Mouse (Mus musculus) intestine, embryonic 16.5 days (tissue): Measurements from ENCODE around the gene Mtfr2. TPM values are rescaled to one million over a fixed set of nuclear protein-coding genes. Genes with fewer than 3 reads are reported as not detected.

ENCODE experiments used
- ATAC-seq: fragments of 200-750 bp; cut with Nextera tagmentation; 2 replicates; pipeline ENCODE4 v1.8.0; 2017; ENCODE audit warnings: moderate TSS enrichment, moderate library complexity
- H3K27ac ChIP-seq: fragments of 300-500 bp; sonication (generic); 2 replicates; pipeline ENCODE4 v1.5.1; 2014; ENCODE audit warnings: mild to moderate bottlenecking, low read length
- H3K27me3 ChIP-seq: fragments of 300-500 bp; sonication (generic); replicated peaks from 2 replicates; pipeline ENCODE4 v1.6.1; 2014; ENCODE audit warnings: low read length, control low read depth, mixed read lengths; ENCODE audit not compliant: control insufficient read depth, insufficient read depth
- H3K36me3 ChIP-seq: fragments of 300-500 bp; sonication (generic); 2 replicates; pipeline ENCODE4 v1.6.1; 2014; ENCODE audit warnings: low read length, control low read depth; ENCODE audit not compliant: control insufficient read depth, insufficient read depth
- H3K4me1 ChIP-seq: fragments of 300-500 bp; sonication (generic); 2 replicates; pipeline ENCODE4 v1.6.1; 2014; ENCODE audit warnings: low read length, control low read depth, mixed read lengths; ENCODE audit not compliant: control insufficient read depth, insufficient read depth
- H3K4me2 ChIP-seq: fragments of 300-500 bp; sonication (generic); 2 replicates; pipeline ENCODE4 v1.6.1; 2014; ENCODE audit warnings: low read depth, low read length, control low read depth
- H3K4me3 ChIP-seq: fragments of 300-500 bp; sonication (generic); 2 replicates; pipeline ENCODE4 v1.5.1; 2014; ENCODE audit warnings: mild to moderate bottlenecking, low read length
- H3K9ac ChIP-seq: fragments of 300-500 bp; sonication (generic); 2 replicates; pipeline ENCODE4 v1.6.1; 2014; ENCODE audit warnings: low read depth, low read length
- H3K9me3 ChIP-seq: fragments of 300-500 bp; sonication (generic); 2 replicates; pipeline ENCODE4 v1.6.1; 2016; ENCODE audit warnings: low read length, control low read depth; ENCODE audit not compliant: control insufficient read depth
- WGBS: fragments of 180-500 bp; shearing (Covaris S2); extraction: QIAGEN DNeasy Blood & Tissue Kit; methylation state at CpG from one replicate; pipeline ENCODE4 v1.1.7; 2014; 5-methylcytosine and 5-hydroxymethylcytosine counted together
- polyA plus RNA-seq: library from polyadenylated mRNA; unstranded; fragments of >200 nt; fragmentation: Nextera tagmentation; extraction: Ambion mirVana; gene quantifications from 2 replicates; pipeline ENCODE4 v1.2.1, GENCODE M21; 2015

The Mtfr2 gene
- 1.5 and 1.7 TPM in 2 replicates for polyA plus RNA-seq

DNA sequence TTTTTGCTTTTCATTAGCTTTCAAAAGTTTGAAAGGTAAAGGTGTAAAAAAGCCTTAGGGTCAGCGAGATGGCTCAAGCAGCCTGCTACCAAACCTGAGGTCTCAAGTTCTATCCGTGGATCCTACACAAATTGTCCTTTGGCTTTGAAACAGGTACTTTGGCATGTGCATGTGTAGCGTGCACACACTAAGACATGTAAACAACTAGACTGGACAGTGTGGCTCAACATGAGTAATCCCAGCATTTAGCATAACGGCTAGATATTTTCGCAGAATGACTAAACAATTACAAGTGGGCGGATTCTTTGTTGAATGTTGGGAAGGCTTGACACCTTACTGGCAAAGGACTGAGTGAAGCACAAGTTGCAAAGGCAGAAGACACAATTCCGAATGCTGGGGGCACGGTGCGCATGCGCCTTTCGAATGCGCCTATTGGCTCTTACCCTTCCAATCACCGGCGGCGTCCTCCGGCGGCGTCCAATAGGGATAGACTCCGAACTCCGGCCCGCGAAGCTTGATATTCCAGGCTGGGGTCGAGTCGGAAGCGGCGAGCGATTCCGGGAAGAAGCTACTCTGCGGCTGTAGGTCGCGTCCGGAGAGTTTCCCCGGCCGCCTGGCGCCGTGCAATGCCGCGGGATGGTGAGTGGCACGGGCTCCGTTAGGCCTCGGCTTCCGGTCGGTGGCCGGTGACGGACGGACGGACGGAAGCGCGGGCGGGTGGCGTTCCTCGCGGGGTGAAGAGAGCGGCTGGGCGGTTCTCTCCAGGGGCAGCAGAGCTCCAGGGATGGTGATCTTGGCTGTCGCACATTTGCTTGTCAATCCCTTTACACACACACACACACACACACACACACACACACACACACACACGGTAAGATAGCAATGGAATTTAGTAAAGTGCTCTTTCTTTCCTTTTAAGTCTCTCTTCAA, at the start of gene Mtfr2:
Gene Mtfr2 (plus strand): TSS at position 486 of the 930 bp plus-strand sequence.
- peaks cover 6% of the 10 kb centered on the region for H3K4me1 ChIP-seq
- no peaks in the 10 kb centered on the region for H3K27me3 ChIP-seq
- peak within 1 kb of the TSS; percentile 79 for H3K9ac ChIP-seq
- ATAC-seq = peak; percentile 97
- H3K4me3 ChIP-seq = peak within 1 kb of the TSS; percentile 80
- peak within 1 kb of the TSS; percentile 63 for H3K27ac ChIP-seq
- WGBS = 1% methylated on average over 58 of the region's 58 CpGs
- peaks cover 12% of the 10 kb centered on the region; the same call in 1 of the 2 replicates for H3K36me3 ChIP-seq
- peak within 1 kb of the TSS; percentile 73 for H3K4me2 ChIP-seq
- H3K9me3 ChIP-seq = no peaks in the 10 kb centered on the region

DNA sequence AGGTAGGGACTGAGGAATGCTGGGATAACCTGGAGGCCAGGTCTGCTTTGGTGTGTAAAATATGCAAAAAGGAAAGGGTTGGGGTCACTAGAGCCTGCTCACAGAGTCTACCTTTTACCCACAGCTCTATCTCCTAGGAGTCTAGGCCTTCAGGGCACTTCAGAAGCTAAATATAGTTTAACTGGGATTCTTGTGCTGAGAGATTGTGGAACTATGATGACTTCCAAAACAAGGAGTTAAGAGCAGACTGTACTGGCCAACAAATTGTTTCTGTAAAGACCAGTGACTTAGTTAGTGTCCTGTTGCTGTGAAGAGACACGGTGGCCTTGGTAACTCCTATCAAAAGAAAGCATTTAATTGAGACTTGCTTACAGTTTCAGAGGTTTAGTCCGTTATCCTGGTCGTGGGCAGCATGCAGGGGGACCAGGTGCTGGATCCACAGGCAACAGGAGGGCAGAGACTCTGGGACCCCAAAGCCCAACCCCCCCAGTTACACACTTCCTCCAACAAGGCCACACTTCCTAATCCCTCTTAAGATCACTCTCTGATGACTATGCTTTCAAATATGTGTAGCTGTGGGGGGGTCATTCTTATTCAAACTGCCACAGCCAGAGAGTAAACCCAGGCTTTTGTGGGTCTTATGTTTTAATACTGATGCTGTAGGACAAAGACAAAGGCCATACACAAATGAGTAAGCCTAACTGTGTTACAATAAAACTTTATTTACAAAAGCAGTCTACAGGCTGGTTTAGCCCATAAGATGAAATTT, 49.2 kb upstream of the Mtfr2 start:
- H3K4me1 ChIP-seq = no peaks in the 10 kb centered on the region
- H3K9ac ChIP-seq = no peak overlapping the region
- no peaks in the 10 kb centered on the region for H3K36me3 ChIP-seq
- WGBS = 58% methylated on average over 3 of the region's 3 CpGs
- H3K9me3 ChIP-seq = no peaks in the 10 kb centered on the region
- no peak for ATAC-seq
- no peaks in the 10 kb centered on the region for H3K27me3 ChIP-seq
- H3K4me2 ChIP-seq = no peak overlapping the region
- no peak overlapping the region for H3K4me3 ChIP-seq
- no peak overlapping the region for H3K27ac ChIP-seq

DNA sequence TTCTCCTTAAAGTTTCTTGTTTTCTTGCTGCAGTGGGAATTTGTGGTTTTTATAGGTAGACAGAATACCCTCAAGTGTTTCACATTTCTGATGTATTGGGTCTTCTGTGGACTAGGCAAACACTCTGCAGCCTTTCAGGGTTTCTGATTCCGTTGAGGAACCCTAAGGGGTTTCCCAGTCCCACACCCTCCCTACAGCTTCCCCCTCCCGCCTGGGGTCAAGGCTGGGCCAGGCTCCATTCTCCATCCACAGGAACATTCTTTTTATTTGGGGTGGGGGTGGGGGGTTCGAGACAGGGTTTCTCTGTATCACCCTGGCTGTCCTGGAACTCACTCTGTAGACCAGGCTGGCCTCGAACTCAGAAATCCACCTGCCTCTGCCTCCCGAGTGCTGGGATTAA, 48.5 kb upstream of the Mtfr2 start:
- H3K9ac ChIP-seq = no peak overlapping the region
- H3K36me3 ChIP-seq = no peaks in the 10 kb centered on the region
- no peaks in the 10 kb centered on the region for H3K9me3 ChIP-seq
- 74% methylated on average over 5 of the region's 5 CpGs for WGBS
- no peak for ATAC-seq
- H3K27ac ChIP-seq = no peak overlapping the region
- no peak overlapping the region for H3K4me2 ChIP-seq
- H3K4me3 ChIP-seq = no peak overlapping the region
- H3K27me3 ChIP-seq = no peaks in the 10 kb centered on the region
- H3K4me1 ChIP-seq = no peaks in the 10 kb centered on the region

DNA sequence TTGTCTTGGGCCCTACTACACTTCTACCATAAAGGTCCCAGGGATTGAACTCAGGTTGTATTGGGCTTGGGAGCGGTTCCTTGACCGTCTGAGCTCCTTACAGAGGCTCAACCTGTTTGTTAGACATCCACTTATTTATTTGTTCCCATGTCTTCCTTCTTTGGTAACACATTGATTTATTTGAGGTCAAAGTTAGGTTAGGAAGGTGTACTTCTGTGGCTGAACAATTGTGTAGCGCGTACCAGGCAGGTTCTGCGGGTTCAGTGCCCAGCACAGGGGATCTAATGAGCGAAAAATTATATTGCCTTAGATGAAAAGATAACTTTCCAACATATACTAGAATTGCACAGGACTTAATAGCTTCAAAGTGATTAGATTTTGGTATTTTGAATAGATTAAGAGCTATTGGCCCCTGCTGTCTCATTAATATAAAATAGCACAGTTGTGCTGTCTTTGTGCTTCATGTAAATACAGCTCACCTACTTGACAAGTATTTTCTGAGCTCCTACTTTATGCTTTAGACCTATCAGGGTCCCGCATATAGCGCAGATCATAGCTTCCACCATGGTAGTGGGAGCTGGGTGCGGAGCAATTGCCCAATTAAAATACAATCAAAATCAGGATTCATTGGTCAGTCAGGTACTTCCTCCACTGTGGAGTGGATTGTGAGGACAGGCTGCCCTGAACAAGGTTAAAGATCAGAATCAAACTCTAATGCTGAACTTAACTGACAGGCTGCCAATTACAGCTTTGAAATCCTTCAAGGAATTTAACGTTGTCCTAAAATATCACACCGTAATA, 36.4 kb upstream of the Mtfr2 start:
- 32% methylated on average over 11 of the region's 11 CpGs for WGBS
- ATAC-seq = no peak
- Histone ChIP-seq H3K9me3 (no peaks in the 10 kb centered on the region), H3K27ac (peak overlapping the region; percentile 100), H3K4me2 (peak overlapping the region; percentile 79), H3K4me3 (peak overlapping the region; percentile 88), H3K9ac (peak overlapping the region; percentile 91), H3K4me1 (peaks cover 6% of the 10 kb centered on the region), H3K27me3 (no peaks in the 10 kb centered on the region), H3K36me3 (0 out of 2 replicates have a peak, but pooled peaks cover 2% of the 10 kb centered on the region)

DNA sequence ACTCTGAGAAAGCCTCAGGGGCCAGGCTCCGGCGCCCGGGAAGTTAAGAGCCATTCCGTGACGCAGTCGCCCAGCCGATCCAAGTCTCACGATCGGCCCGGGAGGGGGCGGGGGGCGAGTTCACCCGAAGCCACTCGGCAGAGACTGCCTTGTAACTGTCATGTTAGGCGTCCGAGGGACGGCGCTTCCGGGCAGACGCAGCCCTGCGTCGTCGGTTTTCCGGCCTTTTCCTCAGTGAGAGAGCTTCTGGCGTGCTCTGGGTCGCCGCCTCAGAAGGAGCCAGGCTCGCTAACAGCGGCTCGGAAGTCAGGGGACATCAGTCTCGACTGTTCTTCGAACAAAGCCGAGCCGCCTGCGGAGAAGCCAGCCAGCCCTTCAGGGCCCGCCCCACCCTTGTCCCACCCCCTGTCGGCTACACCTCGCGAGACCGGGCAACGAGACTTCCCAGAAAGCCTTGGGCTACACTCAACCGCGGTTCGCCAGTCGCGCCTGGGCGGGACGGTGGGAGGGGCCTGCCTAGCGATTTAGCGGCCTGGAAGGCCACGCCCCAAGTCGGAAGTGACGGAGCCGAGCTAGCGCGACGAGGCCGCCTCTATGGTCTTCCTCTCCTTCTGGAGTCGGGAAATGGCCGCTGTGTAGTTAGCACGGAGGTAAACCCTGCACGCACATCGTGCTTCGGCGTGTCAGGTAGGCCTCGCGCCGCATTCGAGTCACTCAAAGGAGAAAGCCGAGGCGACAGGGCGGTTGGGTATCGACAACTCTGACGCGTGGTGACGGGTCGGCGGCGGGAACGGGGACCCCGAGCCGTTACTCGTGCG, 35.4 kb upstream of the Mtfr2 start, which contains the start of gene Bclaf1:
Gene Bclaf1 (plus strand): TSS at position 552 of the 818 bp plus-strand sequence.
- H3K9me3 ChIP-seq = no peaks in the 10 kb centered on the region
- H3K4me1 ChIP-seq = peaks cover 6% of the 10 kb centered on the region
- peak within 1 kb of the TSS; percentile 100 for H3K27ac ChIP-seq
- under 1% methylated on average over 84 of the region's 84 CpGs for WGBS
- no peaks in the 10 kb centered on the region for H3K27me3 ChIP-seq
- peak within 1 kb of the TSS; percentile 96 for H3K9ac ChIP-seq
- peak; percentile 99 for ATAC-seq
- H3K4me2 ChIP-seq = peak within 1 kb of the TSS; percentile 79
- H3K4me3 ChIP-seq = peak within 1 kb of the TSS; percentile 88
- 0 out of 2 replicates have a peak, but pooled peaks cover 2% of the 10 kb centered on the region for H3K36me3 ChIP-seq

DNA sequence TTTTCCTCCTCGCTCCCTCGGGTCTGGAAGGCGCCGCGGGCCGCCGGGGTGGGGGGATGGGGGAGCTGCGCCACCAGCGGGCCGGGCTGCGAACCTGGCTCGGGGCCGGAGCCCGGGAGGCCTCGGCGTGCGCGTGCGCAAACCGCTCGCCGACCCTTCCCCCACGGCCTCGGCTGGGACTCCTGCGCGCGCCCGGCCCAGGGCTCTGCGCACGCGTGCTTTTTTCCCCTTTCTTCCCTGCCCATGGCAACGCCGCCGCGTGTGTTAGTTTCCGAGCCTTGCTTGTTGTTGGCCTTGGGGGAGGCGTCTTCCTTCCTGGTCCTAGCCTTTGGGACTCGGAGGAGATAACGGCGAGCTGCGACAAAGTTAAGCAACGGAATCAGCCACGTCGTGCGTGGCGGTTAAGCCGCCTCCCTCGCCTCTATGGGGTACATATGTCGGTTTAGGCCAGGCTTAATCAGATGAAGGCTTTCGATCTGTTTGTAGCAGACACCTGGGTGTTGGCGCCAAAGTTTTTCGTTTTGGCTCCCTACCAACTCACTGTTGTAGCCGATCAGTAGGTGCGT, 34.8 kb upstream of the Mtfr2 start:
- peak; percentile 73 for ATAC-seq
- Histone ChIP-seq H3K36me3 (0 out of 2 replicates have a peak, but pooled peaks cover 2% of the 10 kb centered on the region), H3K9me3 (no peaks in the 10 kb centered on the region), H3K4me2 (peak overlapping the region; percentile 58), H3K4me3 (peak overlapping the region; percentile 88), H3K4me1 (peaks cover 6% of the 10 kb centered on the region), H3K27me3 (no peaks in the 10 kb centered on the region), H3K9ac (peak overlapping the region; percentile 96), H3K27ac (peak overlapping the region; percentile 100)
- under 1% methylated on average over 52 of the region's 54 CpGs for WGBS

DNA sequence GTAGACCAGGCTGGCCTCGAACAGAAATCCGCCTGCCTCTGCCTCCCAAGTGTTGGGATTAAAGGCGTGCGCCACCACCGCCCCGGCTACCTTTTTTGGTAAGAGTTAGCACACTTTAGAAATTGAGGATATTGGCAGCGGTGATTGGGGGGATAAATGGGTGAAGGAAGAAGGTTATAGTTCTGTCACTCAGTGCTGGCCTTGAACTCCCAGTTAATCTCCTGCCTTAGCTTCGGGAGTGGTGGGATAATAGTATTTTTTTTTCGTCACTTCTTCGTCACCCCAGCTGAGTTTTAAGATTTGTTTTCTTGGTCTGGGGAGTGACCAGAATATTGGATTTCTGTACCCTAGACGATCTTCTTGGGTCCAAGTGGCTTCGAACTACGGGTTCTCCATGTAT, 34.1 kb upstream of the Mtfr2 start:
- peak overlapping the region; percentile 96 for H3K9ac ChIP-seq
- H3K4me1 ChIP-seq = peaks cover 6% of the 10 kb centered on the region
- H3K36me3 ChIP-seq = 0 out of 2 replicates have a peak, but pooled peaks cover 4% of the 10 kb centered on the region
- H3K4me2 ChIP-seq = peak overlapping the region; percentile 58
- H3K27me3 ChIP-seq = no peaks in the 10 kb centered on the region
- ATAC-seq = no peak
- peak overlapping the region; percentile 88 for H3K4me3 ChIP-seq
- WGBS = 37% methylated on average over 13 of the region's 13 CpGs
- H3K9me3 ChIP-seq = no peaks in the 10 kb centered on the region
- H3K27ac ChIP-seq = no peak overlapping the region

DNA sequence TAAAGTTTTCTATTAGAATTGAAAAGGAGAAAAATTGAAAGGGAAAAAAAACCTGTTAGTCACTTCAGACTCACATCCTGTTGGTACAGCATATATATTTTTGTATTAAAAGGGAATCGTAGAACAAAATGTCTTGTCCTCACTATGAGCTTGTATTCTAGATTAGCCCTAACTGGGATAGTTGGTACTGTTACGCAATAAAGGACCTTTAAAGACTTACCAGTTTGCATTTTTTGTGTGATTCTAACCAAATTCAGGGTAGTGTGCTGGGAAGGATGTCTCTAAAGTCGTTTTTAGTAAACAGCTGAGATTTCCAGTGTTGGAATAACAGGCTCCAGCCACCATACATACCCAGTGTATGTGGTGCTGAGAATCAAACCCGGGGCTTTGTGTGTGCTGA, 33.6 kb upstream of the Mtfr2 start:
- WGBS = 80% methylated on average over 4 of the region's 4 CpGs
- peaks cover 6% of the 10 kb centered on the region for H3K4me1 ChIP-seq
- ATAC-seq = no peak
- H3K9ac ChIP-seq = no peak overlapping the region
- no peak overlapping the region for H3K27ac ChIP-seq
- H3K4me3 ChIP-seq = peak overlapping the region; percentile 15
- H3K9me3 ChIP-seq = no peaks in the 10 kb centered on the region
- H3K36me3 ChIP-seq = peaks cover 4% of the 10 kb centered on the region; the same call in 1 of the 2 replicates
- H3K4me2 ChIP-seq = 0 out of 2 replicates have a peak overlapping the region, but pooled peaks have one; percentile 5
- no peaks in the 10 kb centered on the region for H3K27me3 ChIP-seq
